Mouse (Mus musculus) ES-Bruce4 (cell line): ENCODE results near the gene Tubgcp4.

Experiments
- EP300 ChIP-seq: IDR thresholded peaks from 2 replicates; pipeline ENCODE4 v1.6.1; 2011; ENCODE audit warnings: low read depth, low read length; ENCODE audit not compliant: insufficient read depth
- POLR2A ChIP-seq: IDR thresholded peaks from one replicate; pipeline ENCODE4 v1.8.1; 2011; ENCODE audit warnings: low read length; ENCODE audit not compliant: insufficient read depth

DNA sequence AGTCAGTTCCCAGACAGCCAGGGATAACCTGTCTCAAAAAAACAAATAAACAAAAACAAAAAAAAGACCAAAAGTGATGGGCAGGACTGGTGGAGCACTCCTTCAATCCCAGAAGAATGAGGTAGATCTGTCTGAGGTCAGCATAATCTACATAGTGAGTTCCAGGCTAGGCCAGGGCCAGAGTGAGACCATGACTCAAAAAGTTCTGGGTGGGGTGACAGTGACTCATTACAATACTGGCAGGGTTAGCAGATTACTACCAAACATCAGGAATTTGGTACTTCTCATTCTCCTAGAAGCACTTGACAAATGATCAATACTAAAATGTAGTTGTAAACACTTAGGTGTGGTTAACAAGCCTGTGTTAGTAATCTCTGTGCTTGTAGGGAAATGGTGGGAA is 49.5 kb downstream of the Tubgcp4 start:
- TF ChIP-seq EP300: no peak
- TF ChIP-seq POLR2A: no peak
